Mouse (Mus musculus) liver, postnatal 0 days (tissue): Measurements from ENCODE around the gene Tmem164.

ENCODE experiments used
- CTCF ChIP-seq: sonication (generic); IDR thresholded peaks from 2 replicates; pipeline ENCODE4 v1.5.1; 2016; ENCODE audit warnings: antibody characterized with exemption, low read depth
- EP300 ChIP-seq: IDR thresholded peaks from 2 replicates; pipeline ENCODE4 v1.6.1; 2016; ENCODE audit warnings: antibody characterized with exemption, low read depth, mild to moderate bottlenecking

DNA sequence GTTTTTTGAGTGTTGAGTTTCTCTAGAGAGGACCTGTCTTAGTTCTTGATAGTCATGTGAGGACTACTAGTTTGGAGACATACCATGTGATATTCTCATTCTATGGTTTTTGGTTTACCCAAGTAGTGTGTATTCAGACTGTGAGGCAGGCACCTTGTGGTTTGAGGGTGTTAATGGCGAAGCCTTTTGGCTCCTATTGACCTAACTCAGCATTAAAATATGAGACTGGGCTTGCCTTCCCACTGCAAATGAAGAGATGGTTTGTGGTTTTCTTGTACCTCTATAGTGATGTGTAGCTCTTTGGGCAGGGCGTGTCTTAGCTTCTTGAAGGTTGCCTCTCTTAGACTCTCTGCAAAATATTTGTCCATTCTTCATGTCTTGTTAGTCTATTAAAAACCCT is 111.0 kb downstream of the Tmem164 start:
- TF ChIP-seq CTCF (no peak), EP300 (no peak)
